Mouse (Mus musculus) granulocyte monocyte progenitor cell, adult 5-6 weeks (primary cell): ENCODE measurements at regions not wholly inside any gene's neighbourhood (a gene's known extent, or its start where the extent isn't known, plus 50 kb on each side); places are given as distances from the start of the nearest gene placed in this dataset.

ENCODE experiments used
- ATAC-seq: replicated peaks from 2 replicates; pipeline ENCODE4 v1.8.0; 2016; ENCODE audit warnings: mild to moderate bottlenecking, moderate TSS enrichment, inconsistent platforms; ENCODE audit not compliant: poor library complexity, severe bottlenecking

DNA sequence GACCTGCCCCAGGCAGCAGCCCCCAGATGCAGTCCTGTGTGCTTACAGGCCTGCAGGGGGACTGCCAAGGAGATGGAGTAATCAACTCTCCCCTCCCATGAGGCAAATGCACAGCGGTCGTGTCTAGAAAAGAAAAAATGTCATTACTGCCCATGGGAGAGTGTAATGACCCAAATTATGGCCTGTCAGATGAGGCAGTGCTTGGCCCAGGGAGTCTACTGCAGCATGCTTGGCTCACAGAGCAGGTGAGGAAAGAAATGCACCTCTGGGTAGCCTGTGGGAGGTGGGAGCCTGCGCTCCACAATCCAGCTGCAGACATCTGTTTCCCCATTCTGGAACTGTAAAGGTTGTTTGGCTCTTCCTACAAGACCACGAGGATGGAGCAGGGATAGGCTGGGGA lies 339.8 kb upstream of the Apob start:
- ATAC-seq = no peak

DNA sequence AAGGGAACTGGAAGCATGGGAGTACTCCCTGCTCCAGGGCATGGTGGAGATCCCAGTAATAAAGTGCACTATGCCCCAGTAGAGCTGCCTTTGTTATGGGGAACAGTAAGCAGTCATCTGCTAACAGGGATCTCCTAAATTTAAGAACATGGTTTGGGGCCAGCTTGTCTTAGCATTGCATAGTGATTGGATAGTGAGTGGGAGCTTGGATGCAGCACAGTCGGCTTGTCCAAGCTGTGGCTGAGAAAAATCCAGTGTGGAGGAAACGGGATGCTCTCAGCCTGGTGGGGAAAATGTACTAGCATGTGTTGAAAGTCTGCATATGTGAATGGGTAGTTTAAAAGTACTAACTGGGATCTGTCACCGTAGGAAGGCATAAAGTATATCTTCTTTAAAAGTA lies 326.6 kb upstream of the Apob start:
- ATAC-seq = no peak

GRCm38 (mm10) chr12:7662027-7662426 lies 315.4 kb upstream of the Apob start:
- ATAC-seq = no peak

DNA sequence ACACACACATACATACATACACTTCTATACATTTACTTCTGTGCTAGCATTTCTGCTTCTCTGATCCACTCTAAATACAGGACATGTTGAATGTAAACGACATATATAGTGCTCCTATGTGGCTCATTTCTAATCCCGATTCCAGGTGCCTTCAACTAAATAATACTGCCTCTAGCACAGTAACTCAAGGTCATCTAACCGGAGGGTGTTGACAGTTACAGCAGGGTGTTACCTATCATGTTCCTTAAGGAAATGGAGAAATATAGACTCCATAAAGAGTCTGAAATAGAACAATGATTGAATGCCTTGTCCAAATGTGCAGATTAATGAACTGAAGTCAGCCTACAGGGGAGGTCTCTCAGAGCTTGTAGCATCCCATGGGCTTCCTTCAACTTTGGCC lies 307.3 kb upstream of the Apob start:
- ATAC-seq = no peak

DNA sequence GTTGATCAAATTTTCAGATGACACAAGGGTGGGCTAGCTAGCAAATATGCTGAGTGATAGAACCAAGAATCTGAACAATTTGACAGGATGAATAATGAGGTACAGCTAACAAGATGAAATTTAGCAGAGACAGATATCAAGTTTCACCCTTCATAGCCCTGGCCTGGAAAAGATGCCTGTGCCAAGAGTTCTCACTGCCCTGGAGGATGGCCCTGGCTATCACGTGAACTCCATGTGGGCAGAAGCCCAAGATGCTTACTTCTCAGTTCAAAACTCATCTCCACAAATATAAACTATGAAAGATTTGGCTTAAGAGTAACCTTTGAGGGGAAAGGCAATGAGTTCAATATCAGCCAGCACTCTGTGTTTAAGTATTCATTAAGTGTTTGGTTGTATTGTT lies 306.9 kb upstream of the Apob start:
- ATAC-seq = no peak

DNA sequence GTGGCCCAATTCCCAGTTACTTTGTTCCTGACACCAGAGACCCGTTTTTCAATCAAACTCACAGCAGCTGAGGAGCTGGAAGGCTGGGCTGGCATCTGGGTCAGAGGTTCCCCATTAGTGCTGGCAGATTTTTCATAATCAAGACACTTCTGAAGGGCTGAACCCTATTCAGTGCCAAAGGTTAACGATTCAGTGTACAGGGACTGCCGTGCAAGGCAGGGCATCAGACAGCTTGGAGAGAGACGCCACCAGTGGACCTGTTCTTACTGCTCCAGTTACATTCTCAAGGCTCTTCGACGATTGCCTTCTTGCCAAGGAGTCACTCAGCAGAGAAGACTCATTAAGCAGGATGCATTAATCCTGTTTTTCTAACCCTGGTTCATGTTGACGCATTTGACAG lies 285.5 kb upstream of the Apob start:
- no peak for ATAC-seq

DNA sequence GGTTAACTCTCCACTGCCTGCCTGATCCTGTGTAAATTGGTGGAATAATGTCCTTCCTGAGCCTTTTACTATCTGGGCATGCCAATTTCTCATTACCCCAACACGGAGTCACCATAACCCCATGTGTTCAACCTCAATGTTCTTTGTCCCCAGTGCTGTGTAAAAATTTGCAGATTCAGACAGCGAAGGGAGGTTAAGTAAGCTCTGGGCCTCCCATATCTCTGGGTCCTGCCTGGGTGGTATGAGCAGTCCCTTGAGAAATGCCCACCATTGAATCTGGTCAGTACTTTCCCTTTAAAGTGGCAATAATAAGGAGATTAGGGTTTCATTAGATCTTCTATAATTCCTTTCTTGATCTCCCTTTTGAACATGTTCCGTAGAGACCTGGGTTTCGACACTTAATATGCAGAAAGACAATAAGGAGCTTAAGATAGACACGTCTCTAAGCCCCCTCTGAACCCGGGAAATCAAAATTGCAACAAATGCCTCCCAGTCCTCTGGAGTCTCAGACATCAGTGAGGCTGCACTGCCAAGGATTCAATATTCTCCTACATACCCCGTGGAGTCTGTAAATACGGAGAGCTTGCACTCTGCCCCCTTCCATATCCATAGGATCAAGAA lies 279.0 kb upstream of the Apob start:
- no peak for ATAC-seq

GRCm38 (mm10) chr12:7709102-7709501 lies 268.3 kb upstream of the Apob start:
- ATAC-seq = no peak

DNA sequence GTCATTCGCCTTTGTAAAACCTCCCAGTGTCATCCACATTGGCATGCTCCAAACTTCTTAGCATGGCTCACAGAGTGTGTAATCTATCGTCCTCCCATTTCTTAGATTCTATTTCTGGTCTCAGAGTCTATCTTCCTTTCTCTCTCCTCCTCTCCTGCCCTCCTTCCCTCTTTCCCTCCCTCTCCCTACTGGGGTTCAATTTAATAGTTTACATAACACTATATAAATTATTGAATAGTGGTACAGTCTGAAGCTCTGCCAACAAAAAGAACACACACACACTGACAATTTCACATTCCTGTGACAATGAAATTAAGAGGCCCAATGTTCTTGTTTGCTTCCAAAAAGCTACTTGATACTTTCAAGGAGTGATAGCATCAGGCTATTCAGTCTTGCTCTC lies 267.6 kb upstream of the Apob start:
- no peak for ATAC-seq

GRCm38 (mm10) chr12:7715091-7715490 lies 262.4 kb upstream of the Apob start:
- ATAC-seq = no peak

DNA sequence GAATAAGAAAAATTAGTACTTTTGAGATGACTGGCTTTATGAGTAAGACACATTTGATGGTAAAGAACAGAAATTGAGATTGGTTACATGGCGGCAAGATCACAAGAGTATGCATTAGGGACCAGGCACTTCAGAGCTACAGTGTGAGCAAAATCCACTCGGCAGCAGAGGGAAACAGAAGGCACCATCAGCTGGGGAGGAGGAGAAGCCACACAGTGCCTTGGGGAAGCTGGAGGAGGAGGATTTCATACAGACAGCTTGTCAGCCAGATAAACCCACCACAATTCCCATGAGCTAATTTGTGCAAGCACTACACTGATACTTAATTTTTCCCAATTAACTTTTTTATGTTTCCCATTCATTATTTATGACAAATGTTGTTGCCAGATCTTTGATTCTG lies 258.9 kb upstream of the Apob start:
- no peak for ATAC-seq

DNA sequence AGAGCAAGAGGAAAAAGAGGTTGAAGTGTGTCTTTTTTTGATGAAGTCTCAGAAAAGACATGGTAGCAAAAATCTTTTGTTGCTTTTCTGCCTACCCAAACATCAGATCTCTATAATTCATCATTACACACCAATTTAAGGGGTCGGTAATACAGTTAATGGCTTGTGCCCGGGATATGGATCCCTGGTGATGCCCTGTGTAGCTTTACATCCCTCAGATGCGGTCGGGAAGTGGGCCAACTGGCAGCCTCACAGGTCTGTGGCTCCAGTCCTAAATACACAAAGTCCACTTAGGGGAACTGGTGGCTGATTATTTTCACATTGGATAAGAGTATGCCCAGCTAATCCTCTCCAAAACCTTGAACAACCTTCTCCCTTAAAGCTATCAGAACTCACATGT lies 258.4 kb upstream of the Apob start:
- no peak for ATAC-seq

DNA sequence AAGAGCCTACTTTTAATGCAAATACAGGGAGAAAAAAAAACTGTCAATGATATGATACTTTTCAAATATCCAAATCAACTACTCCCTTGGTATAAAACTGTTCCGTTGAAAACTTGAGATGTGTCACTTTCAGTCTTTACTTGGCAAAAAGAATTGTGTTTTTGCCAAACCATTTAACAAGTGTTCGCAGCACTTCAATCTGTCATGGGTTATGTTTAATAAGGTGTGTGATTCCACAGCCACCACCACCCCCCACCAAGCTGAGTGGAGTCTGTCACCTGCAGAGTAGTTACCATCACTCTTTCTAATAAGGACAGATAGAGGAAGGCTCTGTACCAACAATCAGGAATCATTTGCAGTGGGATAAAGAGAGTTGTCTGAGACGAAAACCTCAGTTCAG lies 252.5 kb upstream of the Apob start:
- ATAC-seq = no peak

GRCm38 (mm10) chr12:7738020-7738419 lies 239.4 kb upstream of the Apob start:
- no peak for ATAC-seq

DNA sequence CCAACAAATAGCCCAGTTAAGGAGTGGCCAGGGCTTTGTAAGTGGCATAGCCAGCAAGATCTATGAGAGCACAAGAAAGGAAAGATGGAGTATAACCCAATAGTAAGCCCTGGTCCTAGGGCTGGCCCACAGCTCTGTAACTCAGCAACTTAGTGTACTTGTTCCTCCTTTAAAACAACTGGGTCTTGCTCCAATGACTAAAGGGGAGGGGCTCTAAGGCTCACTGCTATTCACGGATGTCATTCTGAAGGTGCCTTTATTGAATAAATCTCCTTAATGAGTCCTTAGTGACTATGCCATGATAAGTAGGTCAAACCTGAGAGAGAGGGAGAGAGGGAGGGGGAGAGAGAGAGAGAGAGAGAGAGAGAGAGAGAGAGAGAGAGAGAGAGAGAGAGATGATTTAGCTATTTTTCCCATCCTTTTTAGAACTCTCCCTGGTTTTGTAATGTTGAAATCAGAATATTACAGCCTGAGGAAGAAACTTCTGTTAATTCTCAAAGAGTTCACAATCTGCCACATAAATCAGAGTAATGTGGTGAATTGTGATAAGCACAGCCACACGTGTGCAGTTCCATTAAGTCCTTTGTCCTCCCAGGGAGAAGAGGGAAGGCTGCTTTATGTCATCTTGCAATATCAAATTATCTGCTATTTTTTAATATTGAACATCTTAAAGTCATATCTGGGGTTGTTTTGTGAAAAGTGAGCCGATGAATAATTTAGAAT lies 238.7 kb upstream of the Apob start:
- ATAC-seq = no peak

DNA sequence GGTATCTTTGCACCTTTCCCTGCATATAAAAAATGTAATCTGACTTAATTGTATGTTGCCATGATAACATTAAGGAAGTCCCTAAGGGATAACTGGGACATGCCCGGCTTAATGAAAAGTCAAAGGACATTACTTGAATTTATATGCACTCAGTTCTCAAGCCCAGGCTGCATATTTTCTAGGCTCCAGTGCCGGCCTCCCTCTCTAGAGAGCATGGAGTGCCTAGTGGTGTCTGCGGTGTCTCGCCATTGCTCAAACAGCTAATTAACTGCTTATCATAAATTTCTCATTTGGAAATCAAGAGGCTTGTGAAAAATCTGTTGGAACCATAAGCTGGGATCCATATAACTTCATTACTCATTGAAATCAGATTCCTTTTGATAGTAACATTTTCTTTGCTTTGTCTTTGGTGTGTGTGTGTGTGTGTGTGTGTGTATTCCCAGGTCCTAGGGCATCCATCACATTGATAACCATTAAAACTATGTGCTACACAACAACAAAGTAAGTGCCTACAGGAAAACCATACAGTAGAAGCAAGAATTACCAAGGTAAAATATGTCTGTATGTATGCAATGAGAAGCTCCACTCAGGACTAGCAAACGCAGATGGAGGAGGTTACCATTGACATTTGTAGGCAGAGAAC lies 238.0 kb upstream of the Apob start:
- no peak for ATAC-seq

DNA sequence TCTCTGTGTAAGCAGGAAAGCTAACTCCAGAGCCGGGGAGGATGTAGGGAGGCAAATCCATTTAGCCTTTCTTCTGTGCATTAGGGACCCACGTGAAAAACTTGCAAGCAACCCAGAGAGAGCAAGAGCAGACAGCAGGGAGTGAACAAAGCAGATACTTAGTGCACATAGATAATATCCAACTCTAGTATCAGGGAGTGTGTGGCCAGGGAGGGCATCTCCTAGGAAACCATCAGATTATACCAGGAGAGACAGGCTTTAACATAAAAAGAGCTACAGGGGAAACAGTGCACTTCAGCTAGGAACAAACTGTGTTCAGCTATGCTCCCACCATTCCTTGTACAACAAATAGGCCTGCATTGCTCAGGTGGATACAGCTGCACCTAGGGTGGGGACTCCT lies 230.7 kb upstream of the Apob start:
- no peak for ATAC-seq

GRCm38 (mm10) chr12:7749319-7750238 lies 227.9 kb upstream of the Apob start:
- no peak for ATAC-seq

DNA sequence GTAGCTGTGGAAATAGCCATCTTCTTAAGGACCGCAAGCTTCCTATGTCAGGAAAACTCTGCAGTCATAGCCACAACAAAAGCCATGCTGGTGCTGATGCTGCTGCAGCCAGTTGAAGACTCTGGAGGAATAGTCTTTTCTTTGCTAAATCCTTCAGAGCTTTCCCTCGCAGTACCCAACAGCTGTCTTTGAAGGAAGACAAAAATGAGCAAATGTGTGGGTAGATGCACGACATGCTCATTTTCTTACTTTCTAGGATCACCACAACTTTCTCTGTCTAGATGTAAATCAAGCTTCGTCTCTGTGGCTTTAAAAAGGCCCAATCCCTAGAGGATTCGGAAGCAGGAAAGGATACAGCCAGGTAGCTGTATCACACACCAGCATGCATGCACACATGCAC lies 222.6 kb upstream of the Apob start:
- ATAC-seq = no peak

- ATAC-seq = no peak
Observed at GRCm38 (mm10) chr12:7764795-7765697, 212.4 kb upstream of the Apob start.
